Mouse (Mus musculus): ENCODE results near the gene Hist1h2ai.
"Not testable (repeated sequence)": the region's sequence is repeated elsewhere in the genome, so short reads cannot be mapped to it uniquely, and the experiment has no call there.

- TF ChIP-seq GATA1, TAL1 (IDR thresholded peaks at IDR 0.05; ENCODE audit: low read length): not testable (repeated sequence)
Observed at GRCm38 (mm10) chr13:21717397-21718357, 1.5 kb downstream of the Hist1h2ai start, which contains the start of gene Hist1h3h.
